Mouse (Mus musculus) hematopoietic stem cell, adult 5-6 weeks (primary cell): ENCODE data around the gene Sec61a2. TPM values are rescaled to one million over a fixed set of nuclear protein-coding genes. Genes with fewer than 3 reads are reported as not detected.

Experiments
- ATAC-seq, 2 experiments: fragments of 125-278 bp in 1 of 2; replicated peaks in 1 of 2; 2 replicates each; pipeline ENCODE4 v1.8.0; 2016 to 2017; ENCODE audit warnings: inconsistent platforms in 2 of 2, mild to moderate bottlenecking in 2 of 2, moderate number of reproducible peaks in 2 of 2, low read depth in 1 of 2, moderate TSS enrichment in 1 of 2; ENCODE audit not compliant: low FRiP score in 2 of 2, poor library complexity in 2 of 2, severe bottlenecking in 2 of 2, insufficient read depth in 1 of 2, low TSS enrichment in 1 of 2
- total RNA-seq: library from RNA; stranded (forward); fragments of 172-1452, 232-1000 nt; gene quantifications from 2 replicates; pipeline ENCODE4 v1.2.3, GENCODE M21; 2017

Sec61a2 gene
- total RNA-seq, 1 experiment from 2014 or later, result 23.4 TPM

GRCm38 (mm10) chr2:5906625-5907024 is 11.4 kb upstream of the Sec61a2 start:
- peak in 1 of 2 experiments; percentile 66; a peak in 1 of 4 replicates for ATAC-seq

GRCm38 (mm10) chr2:5906092-5906491 is 10.9 kb upstream of the Sec61a2 start:
- no peak for ATAC-seq

- ATAC-seq, result peak in 1 of 2 experiments; percentile 57; a peak in 1 of 4 replicates
Measured at GRCm38 (mm10) chr2:5900145-5900544, 4.9 kb upstream of the Sec61a2 start.

- ATAC-seq, result no peak
Measured at GRCm38 (mm10) chr2:5894296-5894695, 936 bp downstream of the Sec61a2 start.

- no peak for ATAC-seq
Measured at GRCm38 (mm10) chr2:5889412-5889811, 5.8 kb downstream of the Sec61a2 start.

GRCm38 (mm10) chr2:5888865-5889264 is 6.4 kb downstream of the Sec61a2 start:
- ATAC-seq, result no peak

- ATAC-seq, result no peak
Measured at GRCm38 (mm10) chr2:5877446-5877845, 17.8 kb downstream of the Sec61a2 start.

- ATAC-seq, result no peak
Measured at GRCm38 (mm10) chr2:5869746-5870145, 25.5 kb downstream of the Sec61a2 start.

GRCm38 (mm10) chr2:5867681-5868080 is 27.6 kb downstream of the Sec61a2 start:
- no peak for ATAC-seq

GRCm38 (mm10) chr2:5862834-5863233 is 32.4 kb downstream of the Sec61a2 start, which contains the start of gene Gm13199:
Gm13199 (minus strand) TSS chr2:5862934.
- no peak for ATAC-seq

GRCm38 (mm10) chr2:5851866-5852265 is 43.4 kb downstream of the Sec61a2 start:
- no peak for ATAC-seq

- ATAC-seq, result no peak
Measured at GRCm38 (mm10) chr2:5851116-5851515, 44.1 kb downstream of the Sec61a2 start.

- no peak for ATAC-seq
Measured at GRCm38 (mm10) chr2:5845826-5846225, 49.4 kb downstream of the Sec61a2 start.

- ATAC-seq, result peak; percentile 97 to 98
Measured at GRCm38 (mm10) chr2:5844873-5845631, 50.2 kb downstream of the Sec61a2 start, which contains the start of the genes Nudt5 and Cdc123. Nudt5 (plus strand) TSS chr2:5845019. Cdc123 (minus strand) TSS chr2:5845164.

- peak in 1 of 2 experiments; percentile 15; a peak in 2 of 4 replicates for ATAC-seq
Measured at GRCm38 (mm10) chr2:5844181-5844872, 50.9 kb downstream of the Sec61a2 start.

GRCm38 (mm10) chr2:5840815-5841214 is 54.4 kb downstream of the Sec61a2 start:
- no peak for ATAC-seq

GRCm38 (mm10) chr2:5825265-5825913 is 69.8 kb downstream of the Sec61a2 start:
- no peak for ATAC-seq

- peak; percentile 74 to 91 for ATAC-seq
Measured at GRCm38 (mm10) chr2:5824685-5825084, 70.5 kb downstream of the Sec61a2 start.
